In the genomic region with DNA sequence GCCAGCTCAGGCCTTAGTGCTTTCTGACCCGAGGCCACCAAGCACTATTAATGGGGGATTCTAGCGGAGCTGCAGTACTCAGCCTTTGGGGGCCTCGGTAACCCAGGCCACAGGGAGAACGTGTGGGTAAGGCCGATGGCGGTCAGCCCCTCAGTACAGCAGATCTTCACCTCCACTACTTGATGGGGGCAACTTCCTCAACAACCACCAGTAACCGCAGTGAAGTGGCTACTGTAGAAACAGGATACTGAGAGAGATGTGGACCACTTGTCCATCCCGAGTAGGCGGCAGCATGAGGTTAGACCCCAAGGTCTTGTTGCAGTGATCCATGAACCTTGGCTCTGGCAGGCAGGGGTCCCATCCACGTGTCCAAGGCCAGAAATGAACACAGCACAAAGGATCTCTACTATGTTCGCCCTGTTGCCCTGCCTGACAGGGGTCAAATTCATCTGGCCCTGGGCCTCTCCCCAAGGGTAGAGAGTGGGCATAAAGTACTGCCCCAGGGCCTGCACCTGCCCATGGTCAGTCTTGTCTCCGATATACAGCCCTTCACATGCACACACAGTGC, we compare ENCODE assay signal across 8 mouse cellular contexts.
A peak's percentile ranks its signal among the peaks of the same experiment; 100 is the strongest.
DNase-seq lines count a peak whose midpoint lies in the region; ATAC-seq lines count a peak whose summit lies in the region.

No protein-coding gene starts in this region.

- ATAC-seq in lung, embryonic 16.5 days (ENCODE audit: low read depth): no peak
- ATAC-seq in forebrain, embryonic 12.5 days (ENCODE audit: low FRiP score): 0 out of 2 replicates have a peak, but pooled peaks have one; percentile 2
- ATAC-seq in limb, embryonic 12.5 days (ENCODE audit: insufficient number of reproducible peaks, insufficient read depth, low FRiP score, low TSS enrichment, low read depth): no peak
- peak; percentile 21; the same call in 1 of the 2 replicates for ATAC-seq in neural tube, embryonic 15.5 days (ENCODE audit: low FRiP score)
- ATAC-seq in megakaryocyte-erythroid progenitor cell, adult 5-6 weeks (replicated peaks; ENCODE audit: low FRiP score, low TSS enrichment, poor library complexity, severe bottlenecking): no peak

- peak overlapping the region; percentile 57 for H3K4me3 ChIP-seq in lung, embryonic 16.5 days (ENCODE audit: low read length)
- peak overlapping the region; percentile 44 for H3K4me3 ChIP-seq in forebrain, embryonic 12.5 days (replicated peaks)
- H3K4me3 ChIP-seq in limb, embryonic 12.5 days (replicated peaks): peak overlapping the region; percentile 47
- H3K4me3 ChIP-seq in neural tube, embryonic 15.5 days (replicated peaks): peak overlapping the region; percentile 46

- no peaks in the 10 kb centered on the region for H3K27me3 ChIP-seq in lung, embryonic 16.5 days (ENCODE audit: control insufficient read depth, insufficient read depth, low read depth, low read length)
- peaks cover 39% of the 10 kb centered on the region for H3K27me3 ChIP-seq in forebrain, embryonic 12.5 days
- peaks cover 13% of the 10 kb centered on the region for H3K27me3 ChIP-seq in limb, embryonic 12.5 days
- H3K27me3 ChIP-seq in neural tube, embryonic 15.5 days (replicated peaks): no peaks in the 10 kb centered on the region

- H3K9ac ChIP-seq in lung, embryonic 16.5 days (ENCODE audit: low read length): peak overlapping the region; percentile 82
- peak overlapping the region; percentile 72; the same call in 1 of the 2 replicates for H3K9ac ChIP-seq in forebrain, embryonic 12.5 days
- peak overlapping the region; percentile 71 for H3K9ac ChIP-seq in limb, embryonic 12.5 days (replicated peaks)
- H3K9ac ChIP-seq in neural tube, embryonic 15.5 days (replicated peaks): peak overlapping the region; percentile 51

- peak overlapping the region; percentile 95 for H3K27ac ChIP-seq in lung, embryonic 16.5 days (ENCODE audit: low read length)
- H3K27ac ChIP-seq in forebrain, embryonic 12.5 days: peak overlapping the region; percentile 53; the same call in 1 of the 2 replicates
- H3K27ac ChIP-seq in limb, embryonic 12.5 days: peak overlapping the region; percentile 86
- H3K27ac ChIP-seq in neural tube, embryonic 15.5 days (replicated peaks): peak overlapping the region; percentile 58

- 35% methylated on average over 12 of the region's 12 CpGs for whole genome bisulfite sequencing in lung, embryonic 16.5 days
- WGBS in forebrain, embryonic 12.5 days: 57% methylated on average over 12 of the region's 12 CpGs
- 49% methylated on average over 12 of the region's 12 CpGs for WGBS in limb, embryonic 12.5 days
- 53% methylated on average over 12 of the region's 12 CpGs for WGBS in neural tube, embryonic 15.5 days

- H3K4me2 ChIP-seq in lung, embryonic 16.5 days (ENCODE audit: low read depth, low read length): peak overlapping the region; percentile 87
- H3K4me2 ChIP-seq in forebrain, embryonic 12.5 days: peak overlapping the region; percentile 84
- peak overlapping the region; percentile 86 for H3K4me2 ChIP-seq in limb, embryonic 12.5 days
- H3K4me2 ChIP-seq in neural tube, embryonic 15.5 days: peak overlapping the region; percentile 90

- peaks cover 42% of the 10 kb centered on the region for H3K4me1 ChIP-seq in lung, embryonic 16.5 days (replicated peaks; ENCODE audit: control insufficient read depth, insufficient read depth, low read length)
- peaks cover 19% of the 10 kb centered on the region for H3K4me1 ChIP-seq in forebrain, embryonic 12.5 days
- H3K4me1 ChIP-seq in limb, embryonic 12.5 days (replicated peaks): peaks cover 52% of the 10 kb centered on the region
- H3K4me1 ChIP-seq in neural tube, embryonic 15.5 days: peaks cover 24% of the 10 kb centered on the region

- no peaks in the 10 kb centered on the region for H3K9me3 ChIP-seq in lung, embryonic 16.5 days (ENCODE audit: control insufficient read depth, low read length)
- H3K9me3 ChIP-seq in forebrain, embryonic 12.5 days: no peaks in the 10 kb centered on the region
- no peaks in the 10 kb centered on the region for H3K9me3 ChIP-seq in limb, embryonic 12.5 days
- H3K9me3 ChIP-seq in neural tube, embryonic 15.5 days (replicated peaks): no peaks in the 10 kb centered on the region

- peaks cover under 1% of the 10 kb centered on the region for H3K36me3 ChIP-seq in lung, embryonic 16.5 days (ENCODE audit: control insufficient read depth, insufficient read depth, low read length)
- peaks cover 25% of the 10 kb centered on the region for H3K36me3 ChIP-seq in forebrain, embryonic 12.5 days (replicated peaks)
- H3K36me3 ChIP-seq in limb, embryonic 12.5 days: peaks cover 40% of the 10 kb centered on the region
- peaks cover 15% of the 10 kb centered on the region for H3K36me3 ChIP-seq in neural tube, embryonic 15.5 days

- no peak for DNase-seq in lung, postnatal 25 days (ENCODE audit: low spot score)
- DNase-seq in yolk sac, embryonic 10.5 days (ENCODE audit: low spot score): no peak
- DNase-seq in adrenal gland, postnatal 25 days: no peak

Comparison
In these comparisons a context has a peak if more than half of its experiments do, and no peak if none do; other contexts are left out.
1. ATAC-seq: peak in forebrain, embryonic 12.5 days (single experiment) and neural tube, embryonic 15.5 days (single experiment); none in lung, embryonic 16.5 days (single experiment), limb, embryonic 12.5 days (single experiment) and megakaryocyte-erythroid progenitor cell, adult 5-6 weeks (single experiment).
2. Peak in every context shown above with its lines, with median percentiles within 50 percentile points of each other: H3K27ac ChIP-seq, H3K4me2 ChIP-seq, H3K4me3 ChIP-seq and H3K9ac ChIP-seq.